Mouse (Mus musculus) stomach, embryonic 14.5 days (tissue): Measurements from ENCODE around the gene Repin1. TPM values are rescaled to one million over a fixed set of nuclear protein-coding genes. Genes with fewer than 3 reads are reported as not detected.

ENCODE experiments used
- ATAC-seq: fragments of 200-750 bp; cut with Nextera tagmentation; 2 replicates; pipeline ENCODE4 v1.8.0; 2017; ENCODE audit warnings: low read depth, moderate TSS enrichment; ENCODE audit not compliant: insufficient number of reproducible peaks, insufficient read depth, low FRiP score
- H3K27ac ChIP-seq: fragments of 300-500 bp; sonication (generic); 2 replicates; pipeline ENCODE4 v1.5.1; 2014; ENCODE audit warnings: mild to moderate bottlenecking, low read length, moderate library complexity, mixed read lengths
- H3K27me3 ChIP-seq: fragments of 300-500 bp; sonication (generic); 2 replicates; pipeline ENCODE4 v1.6.1; 2014; ENCODE audit warnings: low read length, control low read depth, mixed read lengths; ENCODE audit not compliant: control insufficient read depth, insufficient read depth
- H3K36me3 ChIP-seq: fragments of 300-500 bp; sonication (generic); 2 replicates; pipeline ENCODE4 v1.6.1; 2014; ENCODE audit warnings: mild to moderate bottlenecking, control low read depth, low read length, moderate library complexity, mixed read lengths; ENCODE audit not compliant: control insufficient read depth, insufficient read depth
- H3K4me1 ChIP-seq: fragments of 300-500 bp; sonication (generic); 2 replicates; pipeline ENCODE4 v1.6.1; 2014; ENCODE audit warnings: low read length, control low read depth, mixed read lengths; ENCODE audit not compliant: control insufficient read depth, insufficient read depth
- H3K4me2 ChIP-seq: fragments of 300-500 bp; sonication (generic); replicated peaks from 2 replicates; pipeline ENCODE4 v1.6.1; 2014; ENCODE audit warnings: low read depth, low read length, control low read depth
- H3K4me3 ChIP-seq: fragments of 300-500 bp; sonication (generic); 2 replicates; pipeline ENCODE4 v1.5.1; 2014; ENCODE audit warnings: low read depth, low read length, control low read depth
- H3K9ac ChIP-seq: fragments of 300-500 bp; sonication (generic); replicated peaks from 2 replicates; pipeline ENCODE4 v1.6.1; 2014; ENCODE audit warnings: low read depth, mild to moderate bottlenecking, control low read depth, low read length, moderate library complexity, mixed read lengths
- H3K9me3 ChIP-seq: fragments of 300-500 bp; sonication (generic); 2 replicates; pipeline ENCODE4 v1.6.1; 2016; ENCODE audit warnings: low read depth, low read length, control low read depth; ENCODE audit not compliant: control insufficient read depth
- WGBS: fragments of 180-500 bp; shearing (Covaris S2); extraction: QIAGEN DNeasy Blood & Tissue Kit; methylation state at CpG from one replicate; pipeline ENCODE4 v1.1.7; 2014; 5-methylcytosine and 5-hydroxymethylcytosine counted together
- polyA plus RNA-seq: library from polyadenylated mRNA; unstranded; fragments of >200 nt; fragmentation: Nextera tagmentation; extraction: Ambion mirVana; gene quantifications from 2 replicates; pipeline ENCODE4 v1.2.1, GENCODE M21; 2014

Gene Repin1
- polyA plus RNA-seq, 1 experiment from 2014 or later: 27.1 TPM

DNA sequence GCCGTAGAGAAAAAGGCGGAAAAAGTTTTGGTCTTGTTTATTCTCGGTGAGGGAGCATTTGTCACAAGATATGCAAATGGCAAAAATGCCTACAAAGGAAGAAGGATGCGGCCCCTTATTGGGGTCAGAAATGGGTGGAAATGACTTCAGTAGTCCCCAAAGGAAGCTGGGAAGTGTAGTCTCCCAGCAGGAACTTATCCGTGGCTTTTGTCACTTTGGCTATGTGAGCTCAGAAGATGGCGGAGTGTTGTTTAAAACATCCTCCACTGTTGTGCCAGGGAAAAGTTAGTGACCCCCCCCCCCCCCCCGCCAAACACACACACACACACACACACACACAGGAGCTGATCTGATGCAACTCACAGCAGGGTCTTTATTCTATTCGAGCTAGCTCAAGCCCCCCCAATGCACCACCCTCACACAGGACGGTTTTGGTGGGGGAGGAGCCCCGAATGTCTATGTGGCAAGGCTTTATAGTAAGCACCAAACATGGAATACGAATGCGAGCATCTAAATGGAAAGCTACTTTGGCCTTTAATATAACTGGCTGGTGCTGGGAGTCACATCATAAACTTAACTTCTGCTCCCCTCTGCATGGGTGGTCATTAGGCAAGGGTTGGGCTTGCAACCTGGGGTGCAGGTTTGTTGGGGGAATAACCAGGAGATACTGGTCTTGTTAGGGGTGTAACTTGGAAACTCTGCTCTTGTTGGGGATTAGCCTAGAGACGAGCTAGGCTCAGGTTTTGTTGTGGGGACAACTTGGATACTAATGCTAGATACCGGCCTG, 38.4 kb upstream of the Repin1 start:
- no peaks in the 10 kb centered on the region for H3K27me3 ChIP-seq
- H3K27ac ChIP-seq: peak overlapping the region; percentile 96
- H3K36me3 ChIP-seq: no peaks in the 10 kb centered on the region
- peak overlapping the region; percentile 41 for H3K4me3 ChIP-seq
- H3K9ac ChIP-seq: peak overlapping the region; percentile 77
- WGBS: 27% methylated on average over 14 of the region's 14 CpGs
- no peaks in the 10 kb centered on the region for H3K9me3 ChIP-seq
- peak overlapping the region; percentile 82 for H3K4me2 ChIP-seq
- no peaks in the 10 kb centered on the region for H3K4me1 ChIP-seq
- peak; percentile 74; the same call in 1 of the 2 replicates for ATAC-seq

GRCm38 (mm10) chr6:48555956-48556355, 37.7 kb upstream of the Repin1 start:
- no peak overlapping the region for H3K4me3 ChIP-seq
- no peaks in the 10 kb centered on the region for H3K9me3 ChIP-seq
- 84% methylated on average over 3 of the region's 3 CpGs for WGBS
- no peaks in the 10 kb centered on the region for H3K4me1 ChIP-seq
- H3K4me2 ChIP-seq: no peak overlapping the region
- no peak overlapping the region; the same call in 1 of the 2 replicates for H3K27ac ChIP-seq
- H3K9ac ChIP-seq: no peak overlapping the region
- no peak for ATAC-seq
- H3K27me3 ChIP-seq: no peaks in the 10 kb centered on the region
- H3K36me3 ChIP-seq: no peaks in the 10 kb centered on the region

DNA sequence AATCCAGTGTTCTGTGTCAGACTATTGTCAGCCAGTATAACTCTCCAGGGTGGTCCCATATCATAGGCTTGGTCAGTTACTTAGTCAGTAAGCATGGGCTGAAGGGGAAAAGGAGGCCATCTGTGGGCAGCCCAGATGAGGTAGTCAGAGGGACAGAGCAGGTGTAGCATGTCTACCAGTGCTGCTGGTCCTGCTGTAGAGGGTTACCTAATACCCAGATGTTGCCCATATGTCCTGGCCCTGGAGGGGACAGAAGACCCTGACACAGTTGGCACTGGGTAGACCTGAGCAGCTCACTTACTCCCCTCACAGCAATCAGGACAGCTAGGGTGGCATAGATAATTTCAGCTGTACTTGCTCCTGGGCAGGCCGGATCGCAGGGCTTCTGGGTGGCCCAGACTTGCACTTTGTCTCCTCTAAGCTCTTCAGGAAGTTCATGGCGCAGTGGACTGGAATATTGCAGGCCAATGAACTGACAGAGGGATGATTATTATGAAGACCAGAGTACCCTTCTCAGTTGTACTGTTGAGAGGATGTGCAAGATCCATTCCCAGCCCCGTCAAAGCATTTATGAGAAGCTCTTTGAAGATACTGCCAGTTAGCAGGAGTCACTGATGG, 27.9 kb upstream of the Repin1 start:
- 77% methylated on average over 4 of the region's 4 CpGs for WGBS
- H3K4me3 ChIP-seq: no peak overlapping the region
- H3K9me3 ChIP-seq: no peaks in the 10 kb centered on the region
- no peak overlapping the region for H3K4me2 ChIP-seq
- peaks cover 21% of the 10 kb centered on the region; the same call in 1 of the 2 replicates for H3K4me1 ChIP-seq
- peak overlapping the region; percentile 48; the same call in 1 of the 2 replicates for H3K27ac ChIP-seq
- H3K36me3 ChIP-seq: no peaks in the 10 kb centered on the region
- no peak overlapping the region for H3K9ac ChIP-seq
- no peak for ATAC-seq
- H3K27me3 ChIP-seq: no peaks in the 10 kb centered on the region

DNA sequence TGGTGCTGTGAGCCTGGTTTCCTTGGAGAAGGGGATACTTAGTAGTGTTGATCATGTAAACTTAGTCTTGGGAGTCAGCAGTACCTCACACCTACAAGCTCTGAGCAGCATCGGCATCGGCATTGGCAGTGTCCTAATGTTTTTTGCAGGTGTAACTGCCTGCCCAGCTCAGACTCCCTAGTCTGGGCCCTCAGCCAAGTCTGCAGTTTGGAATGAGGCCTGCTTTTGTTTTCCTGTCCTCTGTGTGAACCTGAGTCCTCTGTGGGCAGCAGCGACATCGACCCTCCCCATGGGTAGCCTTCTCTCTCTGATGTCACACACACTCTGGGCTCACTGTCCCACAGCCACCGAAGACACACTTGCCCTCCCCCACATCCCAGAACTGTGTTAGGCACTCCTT, 27.4 kb upstream of the Repin1 start:
- H3K4me3 ChIP-seq: no peak overlapping the region
- H3K4me1 ChIP-seq: peaks cover 22% of the 10 kb centered on the region; the same call in 1 of the 2 replicates
- no peak overlapping the region for H3K4me2 ChIP-seq
- no peak overlapping the region for H3K9ac ChIP-seq
- H3K27ac ChIP-seq: no peak overlapping the region; the same call in 1 of the 2 replicates
- H3K27me3 ChIP-seq: no peaks in the 10 kb centered on the region
- 20% methylated on average over 5 of the region's 5 CpGs for WGBS
- no peaks in the 10 kb centered on the region for H3K9me3 ChIP-seq
- ATAC-seq: peak; percentile 33; the same call in 1 of the 2 replicates
- no peaks in the 10 kb centered on the region for H3K36me3 ChIP-seq

DNA sequence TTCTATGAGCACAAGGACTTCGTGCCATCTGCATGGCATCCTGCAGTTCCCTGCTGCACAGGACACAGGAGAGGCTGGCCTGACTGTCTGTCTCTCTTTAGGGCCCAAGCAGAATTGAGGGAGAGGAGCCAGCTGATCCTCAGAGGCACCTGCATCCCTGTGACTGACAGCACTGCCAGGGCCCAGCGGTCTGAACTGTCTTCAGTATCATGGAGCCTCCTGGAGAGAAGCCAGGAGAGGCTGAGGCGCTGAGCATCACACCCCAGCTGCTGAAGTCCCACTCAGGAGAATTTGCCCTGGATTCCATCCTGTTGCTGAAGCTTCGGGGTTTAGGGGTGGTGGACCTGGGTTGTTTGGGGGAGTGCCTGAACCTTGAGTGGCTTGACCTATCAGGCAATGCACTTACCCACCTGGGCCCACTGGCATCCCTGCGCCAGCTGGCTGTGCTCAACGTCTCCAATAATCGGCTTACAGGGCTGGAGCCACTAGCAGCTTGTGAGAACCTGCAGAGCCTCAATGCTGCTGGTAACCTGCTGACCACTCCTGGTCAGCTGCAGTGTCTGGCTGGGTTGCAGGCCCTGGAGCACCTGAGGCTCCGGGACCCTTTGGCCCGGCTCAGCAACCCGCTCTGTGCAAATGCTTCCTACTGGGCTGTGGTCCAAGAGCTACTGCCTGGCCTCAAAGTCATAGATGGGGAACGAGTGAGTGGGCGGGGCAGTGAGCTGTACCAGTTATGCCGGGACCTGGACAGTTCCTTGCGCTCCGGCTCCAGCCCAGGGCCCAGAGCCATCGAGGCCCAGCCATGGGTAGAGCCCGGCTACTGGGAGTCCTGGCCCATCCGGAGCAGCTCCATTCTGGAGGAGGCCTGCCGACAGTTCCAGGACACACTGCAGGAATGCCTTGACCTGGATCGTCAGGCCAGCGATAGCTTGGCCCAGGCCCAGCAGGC, 25.4 kb upstream of the Repin1 start:
- Histone ChIP-seq H3K9me3 (no peaks in the 10 kb centered on the region), H3K4me2 (no peak overlapping the region), H3K27me3 (no peaks in the 10 kb centered on the region), H3K4me1 (peaks cover 38% of the 10 kb centered on the region; the same call in 1 of the 2 replicates), H3K36me3 (no peaks in the 10 kb centered on the region), H3K4me3 (no peak overlapping the region), H3K27ac (peak overlapping the region; percentile 44; the same call in 1 of the 2 replicates), H3K9ac (no peak overlapping the region)
- 60% methylated on average over 21 of the region's 21 CpGs for WGBS
- ATAC-seq: no peak

DNA sequence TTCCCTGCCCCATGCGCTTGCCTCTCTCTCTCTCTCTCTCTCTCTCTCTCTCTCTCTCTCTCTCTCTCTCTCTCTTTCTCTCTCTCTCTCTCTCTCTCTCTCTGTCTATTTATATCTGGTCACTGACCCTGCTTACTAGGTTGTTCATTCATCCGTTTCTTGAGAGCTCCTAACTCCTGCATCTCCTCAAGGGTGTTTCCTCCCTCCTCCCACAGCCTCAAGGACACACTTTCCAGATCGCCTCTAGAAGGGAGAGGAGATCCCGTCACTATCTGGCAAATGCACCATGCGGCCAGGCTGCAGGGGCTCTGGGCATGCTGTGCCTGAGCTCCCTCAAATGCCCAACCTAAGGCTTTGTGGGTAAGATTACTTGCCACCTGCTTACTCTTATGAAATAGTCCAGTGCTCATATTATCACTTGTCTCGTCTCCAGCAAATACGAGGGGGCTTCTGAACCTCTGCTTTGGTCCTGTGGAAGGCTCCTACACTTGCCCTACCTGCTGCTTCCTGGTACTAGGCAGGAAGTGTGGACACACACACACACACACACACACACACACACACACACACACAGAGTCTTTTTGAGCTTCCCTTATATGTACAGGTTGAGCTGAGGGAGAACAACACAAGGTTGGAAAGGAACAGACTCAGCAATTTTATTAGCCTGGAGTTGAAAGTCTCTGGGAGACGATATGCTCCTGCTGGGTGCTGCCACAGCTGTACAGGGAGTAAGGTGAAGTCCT, 24.4 kb upstream of the Repin1 start:
- ATAC-seq: no peak
- Histone ChIP-seq H3K4me1 (peaks cover 39% of the 10 kb centered on the region; the same call in 1 of the 2 replicates), H3K36me3 (no peaks in the 10 kb centered on the region), H3K4me2 (no peak overlapping the region), H3K27me3 (no peaks in the 10 kb centered on the region), H3K4me3 (no peak overlapping the region), H3K9ac (no peak overlapping the region), H3K27ac (no peak overlapping the region), H3K9me3 (no peaks in the 10 kb centered on the region)
- 62% methylated on average over 8 of the region's 8 CpGs for WGBS

- Histone ChIP-seq H3K9ac (no peak overlapping the region), H3K36me3 (no peaks in the 10 kb centered on the region), H3K9me3 (no peaks in the 10 kb centered on the region), H3K27me3 (no peaks in the 10 kb centered on the region), H3K27ac (peak overlapping the region; percentile 53), H3K4me3 (peak overlapping the region; percentile 13; the same call in 1 of the 2 replicates), H3K4me2 (peak overlapping the region; percentile 39), H3K4me1 (peaks cover 33% of the 10 kb centered on the region; the same call in 1 of the 2 replicates)
- 95% methylated on average over 5 of the region's 5 CpGs for WGBS
- ATAC-seq: no peak
Observed at GRCm38 (mm10) chr6:48572014-48572413, 21.7 kb upstream of the Repin1 start.
